Mouse (Mus musculus) lung, embryonic 16.5 days (tissue): ENCODE results near the gene Pbld1. TPM values are rescaled to one million over a fixed set of nuclear protein-coding genes. Genes with fewer than 3 reads are reported as not detected.

Experiments
- ATAC-seq: fragments of 200-750 bp; cut with Nextera tagmentation; 2 replicates; pipeline ENCODE4 v1.8.0; 2017; ENCODE audit warnings: low read depth, mild to moderate bottlenecking, moderate library complexity
- H3K27ac ChIP-seq: fragments of 300-500 bp; sonication (generic); 2 replicates; pipeline ENCODE4 v1.5.1; 2014; ENCODE audit warnings: mild to moderate bottlenecking, control low read depth, low read length
- H3K27me3 ChIP-seq: fragments of 300-500 bp; sonication (generic); 2 replicates; pipeline ENCODE4 v1.6.1; 2014; ENCODE audit warnings: low read depth, low read length, mixed read lengths; ENCODE audit not compliant: control insufficient read depth, insufficient read depth
- H3K36me3 ChIP-seq: fragments of 300-500 bp; sonication (generic); 2 replicates; pipeline ENCODE4 v1.6.1; 2014; ENCODE audit warnings: low read length; ENCODE audit not compliant: control insufficient read depth, insufficient read depth
- H3K4me1 ChIP-seq: fragments of 300-500 bp; sonication (generic); replicated peaks from 2 replicates; pipeline ENCODE4 v1.6.1; 2014; ENCODE audit warnings: low read length, mixed read lengths; ENCODE audit not compliant: control insufficient read depth, insufficient read depth
- H3K4me2 ChIP-seq: fragments of 300-500 bp; sonication (generic); 2 replicates; pipeline ENCODE4 v1.6.1; 2014; ENCODE audit warnings: low read depth, low read length, control low read depth
- H3K4me3 ChIP-seq: fragments of 300-500 bp; sonication (generic); 2 replicates; pipeline ENCODE4 v1.5.1; 2014; ENCODE audit warnings: mild to moderate bottlenecking, low read length, control low read depth
- H3K9ac ChIP-seq: fragments of 300-500 bp; sonication (generic); 2 replicates; pipeline ENCODE4 v1.6.1; 2014; ENCODE audit warnings: low read length, control low read depth
- H3K9me3 ChIP-seq: fragments of 300-500 bp; sonication (generic); 2 replicates; pipeline ENCODE4 v1.6.1; 2016; ENCODE audit warnings: low read length; ENCODE audit not compliant: control insufficient read depth
- WGBS: fragments of 180-500 bp; shearing (Covaris S2); extraction: QIAGEN DNeasy Blood & Tissue Kit; methylation state at CpG from one replicate; pipeline ENCODE4 v1.1.7; 2014; 5-methylcytosine and 5-hydroxymethylcytosine counted together
- polyA plus RNA-seq: library from polyadenylated mRNA; unstranded; fragments of >200 nt; fragmentation: Nextera tagmentation; extraction: Ambion mirVana; gene quantifications from 2 replicates; pipeline ENCODE4 v1.2.1, GENCODE M21; 2015

Pbld1 gene
- polyA plus RNA-seq, 1 experiment from 2014 or later, result 1.1 TPM

- Histone ChIP-seq H3K9me3 (no peaks in the 10 kb centered on the region), H3K36me3 (no peaks in the 10 kb centered on the region), H3K9ac (no peak overlapping the region), H3K27ac (no peak overlapping the region), H3K4me1 (no peaks in the 10 kb centered on the region), H3K4me3 (no peak overlapping the region), H3K4me2 (no peak overlapping the region), H3K27me3 (no peaks in the 10 kb centered on the region)
- WGBS, result 80% methylated on average over 14 of the region's 14 CpGs
- no peak for ATAC-seq
These were observed 62.0 kb downstream of the Pbld1 start for GRCm38 (mm10) chr10:63121961-63122360.

- Histone ChIP-seq H3K27ac (no peak overlapping the region), H3K4me1 (no peaks in the 10 kb centered on the region), H3K27me3 (no peaks in the 10 kb centered on the region), H3K9me3 (no peaks in the 10 kb centered on the region), H3K4me3 (no peak overlapping the region), H3K36me3 (no peaks in the 10 kb centered on the region), H3K4me2 (no peak overlapping the region), H3K9ac (no peak overlapping the region)
- WGBS, result 34% methylated on average over 8 of the region's 8 CpGs
- ATAC-seq, result no peak
These were observed 62.6 kb downstream of the Pbld1 start for GRCm38 (mm10) chr10:63122516-63122915.

GRCm38 (mm10) chr10:63123141-63123540, 63.2 kb downstream of the Pbld1 start:
- H3K4me1 ChIP-seq, result no peaks in the 10 kb centered on the region
- no peak overlapping the region for H3K9ac ChIP-seq
- no peak overlapping the region for H3K27ac ChIP-seq
- no peaks in the 10 kb centered on the region for H3K27me3 ChIP-seq
- no peaks in the 10 kb centered on the region for H3K36me3 ChIP-seq
- H3K9me3 ChIP-seq, result no peaks in the 10 kb centered on the region
- no peak for ATAC-seq
- 77% methylated on average over 8 of the region's 8 CpGs for WGBS
- H3K4me2 ChIP-seq, result no peak overlapping the region
- no peak overlapping the region for H3K4me3 ChIP-seq

- Histone ChIP-seq H3K4me2 (no peak overlapping the region), H3K9me3 (no peaks in the 10 kb centered on the region), H3K36me3 (no peaks in the 10 kb centered on the region), H3K27ac (no peak overlapping the region), H3K27me3 (no peaks in the 10 kb centered on the region), H3K9ac (no peak overlapping the region), H3K4me1 (no peaks in the 10 kb centered on the region), H3K4me3 (no peak overlapping the region)
- no peak for ATAC-seq
- 90% methylated on average over 10 of the region's 10 CpGs for WGBS
These were observed 64.1 kb downstream of the Pbld1 start for GRCm38 (mm10) chr10:63124016-63124415.

- no peak overlapping the region for H3K4me2 ChIP-seq
- no peak overlapping the region for H3K27ac ChIP-seq
- H3K27me3 ChIP-seq, result no peaks in the 10 kb centered on the region
- no peak overlapping the region for H3K4me3 ChIP-seq
- no peak overlapping the region for H3K9ac ChIP-seq
- no peaks in the 10 kb centered on the region for H3K4me1 ChIP-seq
- WGBS, result 39% methylated on average over 11 of the region's 11 CpGs
- H3K9me3 ChIP-seq, result no peaks in the 10 kb centered on the region
- H3K36me3 ChIP-seq, result no peaks in the 10 kb centered on the region
- no peak for ATAC-seq
These were observed 65.4 kb downstream of the Pbld1 start for GRCm38 (mm10) chr10:63125343-63125742.

GRCm38 (mm10) chr10:63126116-63126515, 66.2 kb downstream of the Pbld1 start:
- Histone ChIP-seq H3K9me3 (no peaks in the 10 kb centered on the region), H3K27ac (no peak overlapping the region), H3K4me3 (no peak overlapping the region), H3K27me3 (no peaks in the 10 kb centered on the region), H3K4me2 (no peak overlapping the region), H3K4me1 (no peaks in the 10 kb centered on the region), H3K36me3 (no peaks in the 10 kb centered on the region), H3K9ac (no peak overlapping the region)
- 81% methylated on average over 4 of the region's 4 CpGs for WGBS
- no peak for ATAC-seq

GRCm38 (mm10) chr10:63127156-63127555, 67.2 kb downstream of the Pbld1 start:
- Histone ChIP-seq H3K27me3 (no peaks in the 10 kb centered on the region), H3K4me2 (no peak overlapping the region), H3K4me1 (no peaks in the 10 kb centered on the region), H3K9ac (no peak overlapping the region), H3K9me3 (no peaks in the 10 kb centered on the region), H3K4me3 (no peak overlapping the region), H3K36me3 (no peaks in the 10 kb centered on the region), H3K27ac (no peak overlapping the region)
- 79% methylated on average over 6 of the region's 6 CpGs for WGBS
- no peak for ATAC-seq

Other genes starting within 250 kb of the Pbld1 start
- gene Tet1, start 151.2 kb upstream of the Pbld1 start, polyA plus RNA-seq, result 21.5 and 27.0 TPM in 2 replicates
- 15.7 and 16.3 TPM in 2 replicates for gene Slc25a16, start 139.5 kb upstream of the Pbld1 start, polyA plus RNA-seq
- 17.5 and 18.0 TPM in 2 replicates for gene Dna2, start 113.1 kb upstream of the Pbld1 start, polyA plus RNA-seq
- gene Rufy2, start 79.9 kb upstream of the Pbld1 start, polyA plus RNA-seq, result 16.5 and 18.3 TPM in 2 replicates
- gene Hnrnph3, start 35.9 kb upstream of the Pbld1 start, polyA plus RNA-seq, result 103 and 108 TPM in 2 replicates
- 2.8 and 3.7 TPM in 2 replicates for gene Pbld2, start 35.8 kb upstream of the Pbld1 start, polyA plus RNA-seq
- gene Atoh7, start 39.5 kb downstream of the Pbld1 start, polyA plus RNA-seq, result not detected in 2 replicates
- 0.55 and 0.78 TPM in 2 replicates for gene Mypn, start 143.8 kb downstream of the Pbld1 start, polyA plus RNA-seq
- 37.6 and 40.9 TPM in 2 replicates for gene Herc4, start 183.6 kb downstream of the Pbld1 start, polyA plus RNA-seq